Mouse (Mus musculus) C3H10T1/2 (cell line): ENCODE data around the gene Gm28374. TPM values are rescaled to one million over a fixed set of nuclear protein-coding genes. Genes with fewer than 3 reads are reported as not detected.

Source experiments
- polyA plus RNA-seq, 2 experiments: library from polyadenylated mRNA; unstranded; fragments of >200 nt; fragmentation: generic; extraction: Trizol; gene quantifications; one replicate each; pipeline ENCODE4 v1.2.1; 2012; ENCODE audit warnings: missing spikeins in 2 of 2

Gene Gm28374
- polyA plus RNA-seq: 1 to 10 TPM in 1 of 2 experiments, under 1 TPM in 1; 0.12 to 1.5 TPM

GRCm38 (mm10) chr19:6082156-6082555 is at the start of gene Gm28374:
TSS of gene Gm28374 (minus strand) at chr19:6082256.

GRCm38 (mm10) chr19:6127760-6128341 is 45.8 kb upstream of the Gm28374 start, which contains the start of gene Snx15:
TSS of gene Snx15 (minus strand) at chr19:6128304.

DNA sequence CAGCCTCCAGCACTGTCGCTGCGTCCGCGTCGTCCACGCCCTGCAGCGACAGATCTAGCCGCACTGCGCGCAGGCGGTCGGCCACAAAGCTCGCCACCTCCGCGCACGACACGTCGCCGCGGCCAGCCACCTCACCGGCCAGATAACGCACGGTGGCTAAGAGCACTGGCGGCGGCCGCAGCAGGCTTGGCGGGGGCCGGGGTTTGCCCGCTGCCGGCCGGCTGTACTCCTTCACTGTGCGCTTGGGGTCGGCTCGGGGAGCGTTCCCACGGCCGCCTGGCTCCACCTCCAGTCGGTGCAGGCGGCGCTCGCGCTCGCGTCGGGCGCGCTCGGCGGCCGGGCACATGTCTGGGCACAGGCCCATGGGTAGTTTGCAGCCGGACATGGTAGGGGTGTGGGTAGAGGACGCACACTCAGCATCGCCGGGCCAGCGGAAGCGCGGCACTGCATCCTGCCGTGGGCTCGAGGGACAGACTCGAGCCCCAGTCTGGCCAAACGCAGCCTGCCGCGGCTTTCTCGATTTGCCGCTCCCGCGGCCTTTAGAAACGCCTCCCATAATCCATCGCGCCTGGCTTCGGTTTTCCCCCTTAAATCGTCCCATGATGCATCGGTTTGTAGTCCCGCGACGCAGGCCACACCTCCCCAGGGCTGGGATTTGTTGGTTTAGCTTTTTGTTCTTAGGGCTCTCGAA is 36.1 kb upstream of the Gm28374 start, which contains the start of gene Sac3d1:
Sac3d1 (minus strand) TSS at position 665 of the 691 bp plus-strand sequence.

GRCm38 (mm10) chr19:6105586-6105985 is 23.5 kb upstream of the Gm28374 start, which contains the start of gene Naaladl1:
TSS of gene Naaladl1 (plus strand) at chr19:6105782.

DNA sequence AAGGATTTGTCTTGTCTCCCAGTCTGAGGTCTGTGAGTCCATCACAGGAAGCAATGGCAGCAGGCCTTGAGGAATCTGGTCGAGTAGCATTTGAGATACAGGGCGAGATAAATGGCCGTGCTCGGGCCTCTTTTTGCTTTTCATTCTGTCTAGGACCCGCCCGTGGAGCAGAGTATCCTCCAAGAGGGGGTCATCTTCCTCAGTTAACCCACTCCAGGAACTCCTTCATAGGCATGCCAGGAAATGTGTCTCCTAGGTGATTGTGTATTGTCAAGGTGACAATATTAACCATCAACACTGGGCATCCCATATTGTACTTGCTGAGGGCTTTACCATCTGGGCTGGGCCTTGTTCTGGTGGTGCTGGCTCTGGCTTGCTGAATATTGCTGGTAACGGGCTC is 12.1 kb upstream of the Gm28374 start, which contains the start of gene AC131692.1:
AC131692.1 (plus strand) TSS at position 301 of the 400 bp plus-strand sequence.

DNA sequence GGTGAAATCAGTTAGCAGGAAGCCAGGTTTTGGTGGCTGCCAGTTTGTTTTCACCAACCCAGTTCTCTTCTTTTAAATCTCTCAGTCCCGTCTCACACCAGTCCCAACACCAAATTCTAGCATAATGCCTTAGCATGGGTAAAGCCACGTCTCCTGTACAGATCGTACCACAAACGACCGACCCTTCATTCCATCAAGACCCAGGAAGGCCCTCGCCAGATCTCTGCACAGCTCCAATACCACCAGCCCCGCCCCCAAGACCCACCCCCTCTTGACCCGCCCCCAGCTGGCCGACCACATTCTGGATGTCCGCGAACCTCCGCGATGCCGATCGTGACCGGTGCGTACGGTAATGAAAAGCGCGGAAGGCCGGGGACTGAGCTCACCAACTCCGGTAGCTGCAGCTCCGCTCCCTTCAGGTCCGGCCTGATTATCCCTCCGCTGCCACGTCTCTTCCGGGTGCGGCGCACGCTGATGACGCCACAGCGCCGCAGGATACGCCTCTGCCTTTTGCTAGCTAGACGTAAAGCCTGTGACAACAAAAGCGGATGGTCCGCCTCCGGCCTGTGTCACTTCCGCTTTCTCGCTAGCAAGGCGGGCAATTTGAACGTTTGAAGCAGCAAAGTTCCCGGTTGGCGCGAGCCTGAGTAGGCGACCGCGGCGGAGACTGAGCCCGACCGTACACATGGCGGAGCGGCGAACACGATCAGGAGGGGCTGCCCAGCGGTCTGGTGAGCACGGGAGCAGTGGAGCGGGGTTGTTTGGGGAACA is 2.6 kb upstream of the Gm28374 start, which contains the start of the genes Zfpl1 and Cdca5:
Zfpl1 (minus strand) TSS at position 479 of the 771 bp plus-strand sequence.
Cdca5 (plus strand) TSS at position 506 of the 771 bp plus-strand sequence.

DNA sequence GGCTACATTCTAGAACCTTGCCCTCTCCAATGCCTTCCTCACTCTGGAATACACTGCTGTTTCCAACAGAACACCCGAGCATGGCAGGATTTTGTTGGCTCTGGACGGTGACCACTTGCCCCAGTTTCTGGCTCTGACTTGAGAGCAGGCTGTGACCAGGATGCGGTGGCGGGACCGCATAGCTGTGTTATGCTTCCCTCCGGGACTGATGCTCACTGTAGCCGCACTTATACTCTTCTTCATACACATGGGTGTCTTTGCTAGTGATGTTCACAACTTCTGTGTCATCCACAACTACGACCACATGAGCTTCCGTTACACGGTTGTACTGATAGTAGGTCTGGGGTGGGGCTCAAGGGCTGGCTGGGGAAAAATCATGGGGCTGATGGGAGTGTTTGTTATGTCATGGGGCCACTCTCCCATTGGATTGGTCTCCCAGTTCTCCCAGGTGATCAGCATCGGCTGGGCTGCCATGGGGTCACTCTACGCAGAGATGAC is 2.0 kb downstream of the Gm28374 start, which contains the start of gene Tmem262:
Tmem262 (plus strand) TSS at position 51 of the 498 bp plus-strand sequence.

DNA sequence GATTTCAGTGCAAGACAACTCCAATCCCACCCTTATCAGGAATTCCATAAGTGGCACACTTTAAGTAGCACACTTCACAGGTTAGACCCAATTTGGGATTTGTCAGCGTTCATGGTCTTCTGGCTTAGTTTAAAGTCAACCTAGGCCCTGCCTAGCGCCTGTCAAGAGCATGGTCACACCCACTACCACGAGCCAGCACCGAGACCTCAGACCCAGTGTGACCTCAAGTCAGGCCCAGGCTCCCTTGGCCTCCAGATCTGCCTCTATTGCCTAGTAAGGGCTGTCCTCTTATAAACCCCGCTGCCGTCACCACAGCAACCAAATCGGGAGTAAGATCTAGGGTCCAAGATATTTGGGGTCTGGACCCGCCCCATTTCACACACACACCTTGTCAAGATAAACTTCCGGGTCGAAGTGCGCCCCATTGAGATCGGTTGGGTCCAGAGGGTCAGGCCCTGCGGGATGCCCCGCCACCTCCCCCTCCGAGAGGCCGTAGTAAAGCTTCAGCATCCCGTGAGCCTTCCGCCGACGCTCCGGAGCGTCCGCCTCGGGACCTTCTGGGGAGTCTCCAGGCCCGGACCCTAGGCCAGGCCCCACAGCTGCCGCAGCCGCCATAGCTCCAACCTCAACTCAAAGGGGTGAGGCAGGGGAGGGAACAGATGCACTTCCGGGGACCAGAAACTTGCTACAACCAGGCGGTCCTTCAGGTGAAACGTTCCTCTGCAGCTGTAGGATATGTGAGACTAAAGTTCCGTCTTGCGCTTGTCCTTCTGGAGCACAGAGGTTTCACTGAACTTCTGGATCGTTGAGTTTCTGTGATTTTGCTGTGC is 5.3 kb downstream of the Gm28374 start, which contains the start of gene Vps51:
Vps51 (minus strand) TSS at position 668 of the 830 bp plus-strand sequence.

GRCm38 (mm10) chr19:6067724-6068415 is 14.2 kb downstream of the Gm28374 start, which contains the start of gene Tm7sf2:
TSS of gene Tm7sf2 (minus strand) at chr19:6068373.

DNA sequence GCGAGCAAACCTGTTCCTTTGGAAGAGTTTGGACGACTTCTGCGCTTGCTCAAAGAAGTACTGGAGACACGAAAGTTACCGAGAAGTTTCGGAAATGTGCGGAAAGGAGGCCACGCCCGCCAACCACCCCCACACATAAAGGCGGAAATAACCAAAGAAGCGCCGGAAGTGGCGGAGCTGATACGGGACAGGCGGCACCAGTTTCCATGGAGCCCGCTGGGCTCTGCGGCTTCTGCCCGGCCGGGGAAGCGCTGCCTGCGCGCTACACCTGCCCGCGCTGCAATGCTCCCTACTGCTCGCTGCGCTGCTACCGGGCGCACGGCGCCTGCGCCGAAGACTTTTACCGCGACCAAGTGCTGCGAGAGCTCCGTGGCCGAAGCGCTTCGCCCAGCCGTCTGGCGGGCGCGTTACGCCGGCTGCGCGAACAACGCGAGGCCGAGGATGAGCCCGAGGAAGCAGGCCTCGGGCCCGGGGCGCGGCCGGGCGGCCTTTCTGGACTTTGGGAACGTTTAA is 21.0 kb downstream of the Gm28374 start, which contains the start of gene Znhit2:
Znhit2 (plus strand) TSS at position 172 of the 513 bp plus-strand sequence.

DNA sequence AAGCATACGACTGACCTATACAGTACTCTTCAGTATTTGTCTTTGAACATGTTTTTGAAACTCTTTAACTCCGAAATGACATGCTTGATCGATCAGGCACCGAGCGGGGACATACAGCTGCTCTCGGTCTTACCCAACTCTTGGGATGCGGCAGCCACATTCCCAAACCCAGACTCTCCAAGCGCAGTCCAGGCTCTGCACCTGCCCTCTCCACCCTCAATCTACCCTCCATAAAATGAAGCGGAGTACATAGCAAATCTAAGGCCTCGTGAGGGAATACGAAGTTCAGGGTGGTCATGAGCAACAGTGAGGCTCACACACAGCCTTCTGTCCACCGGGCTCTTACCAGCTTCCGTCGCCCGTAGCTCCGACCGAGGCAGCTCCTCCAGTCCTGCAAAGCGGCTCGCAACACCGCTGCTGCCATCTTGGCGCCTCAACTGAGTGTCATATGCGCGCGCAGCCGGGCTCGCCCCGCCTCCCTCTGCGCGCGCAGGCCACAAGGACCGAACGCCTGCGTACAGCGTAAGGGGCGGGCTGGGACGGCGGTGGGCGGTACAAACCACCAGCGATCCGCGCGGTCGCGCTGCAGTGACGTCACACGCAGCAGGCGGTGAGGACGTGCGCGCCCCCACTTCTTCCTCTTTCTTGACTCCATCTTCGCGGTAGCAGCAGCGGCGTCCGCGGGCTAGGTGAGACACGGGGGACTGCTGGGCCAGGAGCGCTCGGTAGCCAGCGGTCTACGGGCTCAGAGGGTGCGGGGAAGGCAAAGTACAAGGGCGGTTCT is 24.6 kb downstream of the Gm28374 start, which contains the start of the genes Mrpl49 and Fau:
Mrpl49 (minus strand) TSS at position 473 of the 784 bp plus-strand sequence.
Fau (plus strand) TSS at position 532 of the 784 bp plus-strand sequence.

GRCm38 (mm10) chr19:6046294-6047153 is 35.5 kb downstream of the Gm28374 start, which contains the start of gene Syvn1:
TSS of gene Syvn1 (plus strand) at chr19:6046576.

Other genes starting within 250 kb of the Gm28374 start
- gene Frmd8, start 207.0 kb downstream of the Gm28374 start, polyA plus RNA-seq: 10 to 100 TPM; 22.0 to 31.9 TPM
- 10 to 100 TPM in 1 of 2 experiments, 1 to 10 TPM in 1; 4.8 to 25.6 TPM for gene Slc25a45, start 204.4 kb downstream of the Gm28374 start, polyA plus RNA-seq
- gene Tigd3, start 188.1 kb downstream of the Gm28374 start, polyA plus RNA-seq: 1 to 10 TPM in 1 of 2 experiments, under 1 TPM in 1; 0.46 to 1.5 TPM
- 10 to 100 TPM; 36.2 to 93.5 TPM for gene Dpf2, start 169.2 kb downstream of the Gm28374 start, polyA plus RNA-seq
- 10 to 100 TPM; 28.5 to 39.7 TPM for gene Cdc42ep2, start 157.4 kb downstream of the Gm28374 start, polyA plus RNA-seq
- gene Pola2, start 118.1 kb downstream of the Gm28374 start, polyA plus RNA-seq: 10 to 100 TPM; 33.2 to 41.9 TPM
- under 1 TPM in 1 of 2 experiments, not detected in 1; 0.05 TPM for gene Slc22a20, start 96.1 kb downstream of the Gm28374 start, polyA plus RNA-seq
- gene Capn1, start 66.4 kb downstream of the Gm28374 start, polyA plus RNA-seq: 100 to 1,000 TPM in 1 of 2 experiments, 10 to 100 TPM in 1; 54.3 to 106 TPM
- 10 to 100 TPM in 1 of 2 experiments, 1 to 10 TPM in 1; 8.1 to 37.0 TPM for gene Syvn1, start 35.7 kb downstream of the Gm28374 start, polyA plus RNA-seq
- 10 to 100 TPM; 53.0 to 53.6 TPM for gene Mrpl49, start 24.5 kb downstream of the Gm28374 start, polyA plus RNA-seq
- 1,000 to 10,000 TPM; 3,123 to 6,609 TPM for gene Fau, start 24.4 kb downstream of the Gm28374 start, polyA plus RNA-seq
- 10 to 100 TPM; 47.8 to 81.5 TPM for gene Znhit2, start 21.1 kb downstream of the Gm28374 start, polyA plus RNA-seq
- gene Tm7sf2, start 13.9 kb downstream of the Gm28374 start, polyA plus RNA-seq: 10 to 100 TPM; 13.4 to 34.1 TPM
- 10 to 100 TPM; 86.8 to 98.3 TPM for gene Vps51, start 5.0 kb downstream of the Gm28374 start, polyA plus RNA-seq
- not detected for gene Tmem262, start 2.2 kb downstream of the Gm28374 start, polyA plus RNA-seq
- gene Zfpl1, start 2.7 kb upstream of the Gm28374 start, polyA plus RNA-seq: 100 to 1,000 TPM in 1 of 2 experiments, 10 to 100 TPM in 1; 97.2 to 129 TPM
- gene Cdca5, start 2.7 kb upstream of the Gm28374 start, polyA plus RNA-seq: 10 to 100 TPM; 22.1 to 36.7 TPM
- under 1 TPM; 0.25 to 0.46 TPM for gene AC131692.1, start 12.2 kb upstream of the Gm28374 start, polyA plus RNA-seq
- gene Naaladl1, start 23.5 kb upstream of the Gm28374 start, polyA plus RNA-seq: under 1 TPM; 0.07 to 0.28 TPM
- 10 to 100 TPM; 28.4 to 46.8 TPM for gene Sac3d1, start 36.4 kb upstream of the Gm28374 start, polyA plus RNA-seq
- 10 to 100 TPM; 17.1 to 34.0 TPM for gene Snx15, start 46.0 kb upstream of the Gm28374 start, polyA plus RNA-seq
- gene Batf2, start 58.7 kb upstream of the Gm28374 start, polyA plus RNA-seq: under 1 TPM in 1 of 2 experiments, not detected in 1; 0.14 TPM
- gene Arl2, start 59.3 kb upstream of the Gm28374 start, polyA plus RNA-seq: 100 to 1,000 TPM; 112 to 164 TPM
- not detected for gene Majin, start 102.1 kb upstream of the Gm28374 start, polyA plus RNA-seq
- 1 to 10 TPM in 1 of 2 experiments, under 1 TPM in 1; 0.33 to 3.6 TPM for gene Gpha2, start 144.1 kb upstream of the Gm28374 start, polyA plus RNA-seq
- gene Ppp2r5b, start 153.6 kb upstream of the Gm28374 start, polyA plus RNA-seq: 10 to 100 TPM; 11.0 to 23.1 TPM
- 10 to 100 TPM; 10.8 to 22.6 TPM for gene Atg2a, start 159.4 kb upstream of the Gm28374 start, polyA plus RNA-seq
- 100 to 1,000 TPM; 138 to 139 TPM for gene Ehd1, start 194.5 kb upstream of the Gm28374 start, polyA plus RNA-seq
- gene Cdc42bpg, start 224.2 kb upstream of the Gm28374 start, polyA plus RNA-seq: under 1 TPM; 0.04 to 0.26 TPM